Mouse (Mus musculus): ENCODE data around the gene Jsrp1.

Gene Jsrp1

GRCm38 (mm10) chr10:80812391-80813041, 782 bp downstream of the Jsrp1 start:
- peak; percentile 82 to 87 for DNase-seq (ENCODE audit: inconsistent age in 2 of 2, low spot score in 1 of 2)

- peak; percentile 82 to 91 for DNase-seq (ENCODE audit: inconsistent age in 2 of 2, low spot score in 1 of 2)
Observed at GRCm38 (mm10) chr10:80810084-80810483, 3.2 kb downstream of the Jsrp1 start.

- DNase-seq (ENCODE audit: inconsistent age in 2 of 2, low spot score in 1 of 2), result no peak
Observed at GRCm38 (mm10) chr10:80808985-80809632, 4.2 kb downstream of the Jsrp1 start.

- DNase-seq (ENCODE audit: inconsistent age in 2 of 2, low spot score in 1 of 2), result no peak
Observed at GRCm38 (mm10) chr10:80808099-80808984, 5.0 kb downstream of the Jsrp1 start.

- peak; percentile 85 to 93 for DNase-seq (ENCODE audit: inconsistent age in 2 of 2, low spot score in 1 of 2)
Observed at GRCm38 (mm10) chr10:80807057-80807627, 6.2 kb downstream of the Jsrp1 start.

GRCm38 (mm10) chr10:80806341-80807056, 6.8 kb downstream of the Jsrp1 start:
- DNase-seq (ENCODE audit: inconsistent age in 2 of 2, low spot score in 1 of 2), result no peak

- peak; percentile 78 to 92 for DNase-seq (ENCODE audit: inconsistent age in 2 of 2, low spot score in 1 of 2)
Observed at GRCm38 (mm10) chr10:80805925-80806324, 7.4 kb downstream of the Jsrp1 start.

- no peak for DNase-seq (ENCODE audit: inconsistent age in 2 of 2, low spot score in 1 of 2)
Observed at GRCm38 (mm10) chr10:80805322-80805721, 8.0 kb downstream of the Jsrp1 start.

- DNase-seq (ENCODE audit: inconsistent age in 2 of 2, low spot score in 1 of 2), result no peak
Observed at GRCm38 (mm10) chr10:80804916-80805315, 8.4 kb downstream of the Jsrp1 start, which contains the start of gene Amh. TSS of gene Amh (plus strand) at chr10:80805243.

- no peak for DNase-seq (ENCODE audit: inconsistent age in 2 of 2, low spot score in 1 of 2)
Observed at GRCm38 (mm10) chr10:80804340-80804739, 9.0 kb downstream of the Jsrp1 start.

GRCm38 (mm10) chr10:80802996-80803395, 10.3 kb downstream of the Jsrp1 start:
- DNase-seq (ENCODE audit: inconsistent age in 2 of 2, low spot score in 1 of 2), result no peak

GRCm38 (mm10) chr10:80802204-80802912, 10.9 kb downstream of the Jsrp1 start:
- DNase-seq (ENCODE audit: inconsistent age in 2 of 2, low spot score in 1 of 2), result no peak

- DNase-seq (ENCODE audit: inconsistent age in 2 of 2, low spot score in 1 of 2), result no peak
Observed at GRCm38 (mm10) chr10:80799070-80799566, 14.2 kb downstream of the Jsrp1 start.

GRCm38 (mm10) chr10:80798150-80799006, 14.9 kb downstream of the Jsrp1 start, which contains the start of the genes Sf3a2 and Plekhj1:
TSS of gene Sf3a2 (plus strand) at chr10:80798198.
TSS of gene Plekhj1 (minus strand) at chr10:80798626.
- DNase-seq (ENCODE audit: inconsistent age in 2 of 2, low spot score in 1 of 2), result peak; percentile 97 to 99

- DNase-seq (ENCODE audit: inconsistent age in 2 of 2, low spot score in 1 of 2), result no peak
Observed at GRCm38 (mm10) chr10:80797186-80798149, 15.8 kb downstream of the Jsrp1 start.

- no peak for DNase-seq (ENCODE audit: inconsistent age in 2 of 2, low spot score in 1 of 2)
Observed at GRCm38 (mm10) chr10:80796307-80796848, 16.9 kb downstream of the Jsrp1 start.

- no peak for DNase-seq (ENCODE audit: inconsistent age in 2 of 2, low spot score in 1 of 2)
Observed at GRCm38 (mm10) chr10:80794750-80795149, 18.5 kb downstream of the Jsrp1 start.

All from adrenal gland, adult (tissue).